Mouse (Mus musculus) layer of hippocampus, adult 2 months (tissue): Measurements from ENCODE around the gene Ctnnbl1. TPM values are rescaled to one million over a fixed set of nuclear protein-coding genes. Genes with fewer than 3 reads are reported as not detected.

ENCODE experiments used
- DNase-seq, 2 experiments: peaks; one replicate each; pipeline ENCODE4 v3.0.0; 2022; ENCODE audit warnings: low spot score in 2 of 2
- H3K27ac ChIP-seq: fragments of 200-600 bp; 2 replicates; pipeline ENCODE4 v1.8.1; 2022
- H3K4me3 ChIP-seq: fragments of 200-600 bp; 2 replicates; pipeline ENCODE4 v1.8.1; 2022; ENCODE audit warnings: mild to moderate bottlenecking
- CTCF ChIP-seq: fragments of 200-600 bp; conservative IDR thresholded peaks from 2 replicates; pipeline ENCODE4 v1.8.1; 2022; ENCODE audit warnings: antibody characterized with exemption, mild to moderate bottlenecking, moderate library complexity
- total RNA-seq, 2 experiments: library from RNA; stranded (reverse); gene quantifications; 2 replicates each; pipeline ENCODE4 v1.2.3; 2021

Ctnnbl1 gene
- total RNA-seq, 2 experiments from 2014 or later, result 29.2 to 32.8 TPM

DNA sequence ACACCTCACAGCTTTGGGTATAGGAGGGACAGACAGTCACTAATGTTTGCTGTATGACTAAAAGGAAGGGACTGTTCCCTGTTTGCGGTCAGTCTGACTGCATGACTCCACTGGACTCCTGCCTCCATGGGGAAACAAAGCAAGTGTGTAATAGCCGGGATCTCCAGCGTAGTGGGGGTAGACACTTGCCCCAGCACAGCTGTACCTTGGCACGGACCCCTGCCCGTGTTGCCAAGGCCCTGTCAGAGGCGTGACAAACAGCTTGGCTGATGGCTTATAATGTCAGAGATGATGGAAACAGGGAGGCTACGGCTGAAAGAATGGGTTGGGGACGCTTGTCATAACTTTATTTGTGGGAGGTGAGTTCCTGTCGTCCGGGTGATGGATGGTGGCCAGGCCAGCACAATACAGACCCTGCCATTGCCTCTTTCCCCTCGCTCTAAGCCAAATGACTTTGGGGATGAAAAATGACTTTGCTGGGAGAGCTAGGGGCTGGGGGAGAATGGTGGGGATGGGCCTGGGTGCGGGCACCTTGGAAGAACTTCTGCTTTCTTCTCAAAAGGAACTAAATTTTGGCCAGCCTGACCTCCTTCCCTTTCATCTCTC, 21.5 kb upstream of the Ctnnbl1 start:
- Histone ChIP-seq H3K4me3 (no peak overlapping the region), H3K27ac (no peak overlapping the region)
- no peak for TF ChIP-seq CTCF
- no peak for DNase-seq

DNA sequence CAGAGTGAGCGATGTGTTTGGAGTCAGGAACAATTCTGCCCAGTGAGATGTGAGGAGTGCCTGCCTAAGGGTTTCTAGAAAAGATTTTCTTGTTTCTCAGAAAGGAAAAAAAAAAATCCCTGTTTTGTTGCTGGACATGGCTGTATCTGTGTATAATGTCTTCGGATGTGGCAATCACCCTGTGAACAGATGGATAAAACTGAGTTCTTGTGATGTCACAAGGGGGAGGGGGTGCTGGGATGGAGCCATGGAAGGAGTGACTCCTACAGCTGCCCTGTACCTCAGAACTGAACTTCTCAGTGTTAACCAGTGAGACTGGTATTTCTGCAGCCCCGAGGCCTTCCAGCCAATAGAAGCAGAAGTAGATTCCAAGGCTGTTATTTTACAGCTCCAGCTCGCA, 18.8 kb upstream of the Ctnnbl1 start:
- no peak for TF ChIP-seq CTCF
- no peak overlapping the region for H3K4me3 ChIP-seq
- no peak for DNase-seq
- no peak overlapping the region for H3K27ac ChIP-seq

DNA sequence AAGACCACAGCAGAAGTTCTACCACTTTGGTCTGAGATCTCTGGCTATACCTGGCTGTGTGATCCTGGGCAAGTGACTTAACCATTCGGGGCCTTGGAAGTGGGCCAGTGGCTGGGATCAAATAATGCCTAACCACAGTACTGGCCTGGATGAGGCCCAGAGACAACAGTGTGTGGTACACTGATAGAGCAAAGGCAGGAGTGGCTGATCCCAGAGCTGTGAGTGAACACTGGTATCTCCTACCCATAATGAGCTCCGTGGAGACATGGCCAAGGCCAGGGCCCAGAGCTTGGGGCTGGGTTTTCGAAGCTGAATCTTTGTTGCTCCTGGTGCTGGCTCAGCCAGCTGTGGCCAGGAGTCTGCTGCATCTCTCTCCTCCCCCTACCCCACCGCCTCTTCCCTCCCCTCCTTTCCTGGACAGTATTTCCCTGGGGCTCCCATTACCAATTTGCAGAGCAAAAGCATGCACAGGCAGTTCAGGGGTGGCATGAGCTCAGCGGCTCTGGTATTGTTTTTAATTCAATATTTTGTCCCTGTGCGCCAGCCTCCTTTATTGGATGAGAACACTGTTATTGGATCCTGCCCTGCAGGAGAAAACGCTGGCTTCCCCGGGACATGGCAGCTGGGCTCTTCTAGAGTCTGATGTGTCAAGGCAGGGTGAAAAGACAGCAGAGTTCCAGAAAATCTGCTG, 13.2 kb upstream of the Ctnnbl1 start:
- Histone ChIP-seq H3K4me3 (no peak overlapping the region), H3K27ac (no peak overlapping the region)
- no peak for TF ChIP-seq CTCF
- DNase-seq, result no peak

DNA sequence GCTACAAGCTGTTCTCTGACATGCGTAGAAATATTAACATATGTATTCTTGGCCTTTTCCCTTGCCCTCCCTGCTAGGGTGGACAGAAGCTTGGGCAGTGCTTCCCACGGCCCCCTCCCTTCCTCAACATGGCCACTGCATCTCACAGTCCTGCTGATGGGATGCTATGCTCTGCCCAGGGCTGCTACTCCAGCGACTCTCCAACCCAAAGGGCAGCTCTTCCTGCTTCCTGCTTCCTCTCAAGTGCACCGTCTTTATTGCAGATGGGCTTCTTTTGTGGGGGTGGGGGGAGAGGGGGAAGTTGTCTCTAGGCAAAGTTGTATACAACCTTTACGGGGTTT, 12.7 kb upstream of the Ctnnbl1 start:
- H3K27ac ChIP-seq, result no peak overlapping the region
- TF ChIP-seq CTCF, result no peak
- no peak for DNase-seq
- H3K4me3 ChIP-seq, result no peak overlapping the region

DNA sequence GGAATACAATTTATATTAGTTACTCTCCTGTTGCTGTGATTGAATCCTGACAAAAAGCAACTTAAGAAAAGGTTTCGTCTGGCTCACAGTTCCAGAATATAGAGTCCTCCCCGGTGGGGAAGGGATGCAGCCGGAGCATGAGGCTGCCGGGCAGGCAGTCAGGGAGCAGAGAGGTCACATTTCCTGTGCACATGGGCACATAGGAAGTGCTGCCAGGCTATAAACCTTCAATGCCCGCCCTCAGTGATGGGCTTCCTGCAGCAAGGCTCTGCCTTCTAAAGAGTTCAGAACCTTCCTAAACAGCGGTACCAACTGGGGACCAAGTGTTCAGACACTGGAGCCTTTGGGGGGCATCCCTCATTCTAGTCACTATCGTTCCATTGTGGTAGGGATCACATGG, 7.4 kb downstream of the Ctnnbl1 start:
- DNase-seq, result no peak
- H3K4me3 ChIP-seq, result no peak overlapping the region
- no peak overlapping the region for H3K27ac ChIP-seq
- no peak for TF ChIP-seq CTCF

DNA sequence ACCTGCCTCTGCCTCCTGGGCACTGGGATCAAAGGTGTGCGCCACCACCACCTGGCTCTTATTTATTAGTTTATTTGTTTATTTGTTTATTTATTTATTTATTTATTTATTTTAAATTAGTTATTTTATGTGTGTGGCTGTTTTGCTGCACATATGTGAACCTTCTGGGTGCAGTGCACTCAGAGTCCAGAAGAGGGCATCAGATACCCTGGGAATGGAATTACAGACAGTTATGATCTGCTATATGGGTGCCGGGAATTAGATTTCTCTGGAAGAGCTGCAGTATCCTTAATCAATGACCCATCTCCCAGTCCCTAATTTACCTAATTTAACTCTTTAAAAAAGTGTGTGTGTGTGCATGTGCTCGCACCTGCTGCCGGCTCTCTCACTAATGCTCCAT, 8.5 kb downstream of the Ctnnbl1 start:
- no peak for DNase-seq
- TF ChIP-seq CTCF, result peak; percentile 69
- Histone ChIP-seq H3K27ac (no peak overlapping the region), H3K4me3 (no peak overlapping the region)

DNA sequence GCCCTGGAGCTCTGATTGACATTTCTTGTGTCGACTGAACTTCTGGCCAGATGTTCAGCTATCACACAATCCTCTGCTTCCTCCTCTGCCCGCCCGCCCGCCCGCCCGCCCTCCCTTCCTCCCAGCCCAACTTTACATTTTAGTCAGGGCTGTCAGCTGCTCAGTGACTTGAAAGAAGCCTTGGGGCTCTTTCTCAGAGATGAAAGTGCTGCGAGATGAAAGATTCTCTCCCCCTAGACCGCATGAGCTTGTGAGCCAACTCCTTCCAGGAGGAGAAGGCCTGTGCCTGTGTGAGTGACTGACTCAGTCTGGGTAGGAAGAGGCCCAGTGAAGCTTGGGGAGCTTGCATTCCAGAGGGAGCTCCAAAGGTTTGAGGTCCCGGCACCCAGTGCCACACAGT, 9.4 kb downstream of the Ctnnbl1 start:
- no peak for DNase-seq
- TF ChIP-seq CTCF, result no peak
- H3K4me3 ChIP-seq, result no peak overlapping the region
- peak overlapping the region; percentile 71; the same call in 1 of the 2 replicates for H3K27ac ChIP-seq

DNA sequence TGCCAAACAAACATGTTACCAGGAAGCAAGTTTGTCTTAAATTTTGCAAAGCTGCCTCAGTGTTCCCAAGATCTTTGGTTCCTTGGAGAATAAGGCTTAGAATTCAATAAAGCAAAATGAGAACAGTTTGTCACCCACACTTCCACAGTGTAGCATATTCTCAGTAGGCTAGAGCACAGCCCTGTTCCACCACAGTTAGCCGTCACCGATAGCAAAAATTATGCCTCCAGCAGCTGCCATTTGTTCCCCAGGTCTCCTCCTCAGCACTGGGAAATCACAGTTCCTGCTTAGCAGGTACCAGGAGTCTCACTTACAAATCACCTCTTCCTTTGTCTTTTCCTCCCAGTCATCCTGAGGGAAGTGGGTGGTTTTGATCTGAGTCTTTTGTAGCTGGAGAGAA, 10.8 kb downstream of the Ctnnbl1 start:
- H3K4me3 ChIP-seq, result no peak overlapping the region
- H3K27ac ChIP-seq, result peak overlapping the region; percentile 71; the same call in 1 of the 2 replicates
- TF ChIP-seq CTCF, result no peak
- DNase-seq, result no peak

DNA sequence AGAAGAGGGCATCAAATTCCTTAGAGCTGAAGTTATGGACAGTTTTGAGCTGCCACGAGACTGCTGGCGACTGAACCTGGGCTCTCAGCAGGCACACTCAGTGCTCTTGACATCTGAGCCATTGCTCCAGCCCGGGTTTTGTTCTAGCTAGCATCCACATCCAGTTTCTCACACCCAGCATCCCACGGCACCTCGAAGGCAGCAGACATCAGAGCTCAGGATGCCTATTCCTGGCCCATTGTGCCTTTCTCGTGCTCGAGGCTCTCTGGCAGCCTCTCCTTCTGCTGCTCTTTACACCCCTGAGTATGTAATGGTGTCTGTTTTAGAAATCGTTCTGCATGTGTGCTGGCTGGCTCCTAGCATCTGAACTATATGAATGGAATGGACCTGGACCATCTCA, 13.3 kb downstream of the Ctnnbl1 start:
- no peak for TF ChIP-seq CTCF
- Histone ChIP-seq H3K27ac (no peak overlapping the region), H3K4me3 (no peak overlapping the region)
- DNase-seq, result no peak

DNA sequence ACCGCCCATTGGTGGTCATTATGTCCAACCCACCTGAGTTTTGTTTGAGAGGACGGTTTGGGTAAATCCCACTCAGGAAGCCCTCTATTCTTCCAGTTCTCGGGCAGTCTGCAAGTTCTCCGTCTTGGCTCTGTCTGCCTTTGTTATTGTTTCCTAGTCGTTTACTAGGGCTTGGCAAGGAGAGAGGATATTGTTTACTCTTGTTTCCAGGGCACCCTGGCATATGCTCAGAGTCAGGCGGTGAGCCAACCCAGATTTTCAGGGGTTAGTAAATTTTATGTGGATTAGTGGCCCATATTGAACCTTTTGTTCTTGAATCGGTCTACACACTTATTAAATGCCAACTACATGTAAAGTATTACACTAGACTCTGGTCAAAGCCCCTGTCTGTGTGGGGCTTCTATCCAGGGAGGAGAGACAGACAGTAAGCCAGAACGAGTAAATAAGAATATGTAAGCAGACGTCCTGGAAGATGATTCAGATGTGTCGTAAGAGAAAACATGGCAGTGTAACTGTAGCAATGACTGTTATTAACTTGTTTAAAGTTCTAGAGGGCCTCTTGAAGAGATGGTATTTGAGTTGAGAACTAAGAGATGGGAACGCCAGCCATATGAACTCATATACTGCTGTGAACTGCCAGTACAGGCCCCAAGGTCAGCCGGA, 13.9 kb downstream of the Ctnnbl1 start:
- DNase-seq, result no peak
- Histone ChIP-seq H3K27ac (peak overlapping the region; percentile 75), H3K4me3 (no peak overlapping the region)
- TF ChIP-seq CTCF, result no peak

DNA sequence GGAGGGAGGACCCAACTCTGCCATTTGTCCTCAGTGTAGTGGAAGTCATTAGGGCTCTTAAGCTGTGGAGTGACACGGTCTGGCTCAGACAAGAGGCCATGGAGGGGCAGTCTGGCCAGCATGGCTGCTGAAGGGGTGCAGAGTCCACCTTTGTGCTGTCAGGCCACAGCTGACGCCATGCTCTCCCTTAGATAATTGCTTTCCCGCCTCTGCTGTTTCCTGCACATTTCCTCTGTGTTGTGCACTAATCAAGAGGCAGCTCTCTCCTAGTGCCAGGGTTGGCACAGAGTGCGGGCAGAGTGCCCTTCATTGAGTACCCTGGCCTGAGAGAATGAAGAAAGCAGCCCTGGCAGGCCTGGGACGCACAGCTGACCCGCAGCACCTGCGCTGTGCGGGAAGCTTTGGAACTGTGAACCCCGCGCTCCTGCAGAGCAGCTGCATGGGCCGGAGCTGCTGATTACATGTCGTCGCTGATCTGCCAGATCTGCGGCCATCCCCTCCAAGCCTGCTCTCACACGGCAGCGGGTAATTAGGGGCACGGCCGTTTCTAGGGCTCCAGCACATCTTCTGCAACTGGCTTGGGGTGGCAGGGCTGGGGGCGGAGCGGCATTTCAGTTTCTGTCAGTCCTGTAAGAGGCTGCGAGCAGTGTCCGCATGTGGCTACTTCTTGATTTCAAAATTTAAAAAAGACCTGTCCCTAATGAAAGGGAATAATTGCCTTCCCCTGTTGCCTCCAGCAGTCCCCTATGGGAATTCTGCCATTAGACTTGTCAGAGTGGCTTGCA, 14.6 kb downstream of the Ctnnbl1 start:
- TF ChIP-seq CTCF, result no peak
- peak; percentile 58 to 69 for DNase-seq
- Histone ChIP-seq H3K27ac (peak overlapping the region; percentile 75), H3K4me3 (peak overlapping the region; percentile 36)

DNA sequence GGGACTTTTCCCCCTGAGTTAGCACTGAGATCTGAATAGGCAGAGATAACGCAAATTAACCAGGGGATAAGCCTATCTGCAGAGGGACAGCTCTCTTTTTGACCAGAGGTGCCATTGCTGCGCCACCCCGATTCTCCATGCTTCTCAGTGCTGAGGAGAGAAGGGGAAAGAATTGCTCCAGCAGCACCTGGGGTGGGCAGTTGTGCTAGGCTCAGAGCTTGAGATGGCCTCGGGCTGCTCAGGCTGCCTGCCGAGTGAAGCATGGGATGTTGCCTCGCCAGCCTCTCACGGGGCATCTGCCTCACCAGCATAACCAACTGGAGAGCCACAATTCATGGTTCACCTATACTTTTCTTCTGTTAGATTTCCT, 15.2 kb downstream of the Ctnnbl1 start:
- no peak for DNase-seq
- no peak for TF ChIP-seq CTCF
- Histone ChIP-seq H3K27ac (peak overlapping the region; percentile 75), H3K4me3 (peak overlapping the region; percentile 36)

DNA sequence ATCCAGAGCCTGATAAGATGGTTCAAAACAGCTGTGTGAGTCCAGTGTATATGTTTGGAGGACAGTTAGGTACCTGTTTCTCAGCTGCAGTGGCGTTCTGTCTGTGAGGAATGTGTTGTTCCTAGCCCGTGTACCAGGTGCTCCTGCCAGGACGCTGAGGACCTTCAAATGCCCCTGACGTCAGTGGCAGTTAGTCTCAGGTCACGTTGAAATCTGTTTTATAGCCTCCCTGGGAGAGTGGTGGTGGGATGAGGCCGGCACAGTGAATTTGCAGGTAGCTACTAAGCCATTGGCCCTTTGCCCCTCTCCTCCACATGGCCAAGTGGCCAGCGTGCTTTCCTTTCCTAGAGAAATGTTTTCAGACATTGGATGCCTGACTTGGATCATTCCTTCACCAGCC, 18.6 kb downstream of the Ctnnbl1 start:
- DNase-seq, result no peak
- TF ChIP-seq CTCF, result no peak
- no peak overlapping the region for H3K4me3 ChIP-seq
- H3K27ac ChIP-seq, result no peak overlapping the region
